Mouse (Mus musculus): ENCODE results near the gene Slain2. TPM values are rescaled to one million over a fixed set of nuclear protein-coding genes. Genes with fewer than 3 reads are reported as not detected.
"Not testable (repeated sequence)": the region's sequence is repeated elsewhere in the genome, so short reads cannot be mapped to it uniquely, and the experiment has no call there.

Slain2 gene
- polyA plus RNA-seq, 1 experiment from 2014 or later = 25.6 TPM

DNA sequence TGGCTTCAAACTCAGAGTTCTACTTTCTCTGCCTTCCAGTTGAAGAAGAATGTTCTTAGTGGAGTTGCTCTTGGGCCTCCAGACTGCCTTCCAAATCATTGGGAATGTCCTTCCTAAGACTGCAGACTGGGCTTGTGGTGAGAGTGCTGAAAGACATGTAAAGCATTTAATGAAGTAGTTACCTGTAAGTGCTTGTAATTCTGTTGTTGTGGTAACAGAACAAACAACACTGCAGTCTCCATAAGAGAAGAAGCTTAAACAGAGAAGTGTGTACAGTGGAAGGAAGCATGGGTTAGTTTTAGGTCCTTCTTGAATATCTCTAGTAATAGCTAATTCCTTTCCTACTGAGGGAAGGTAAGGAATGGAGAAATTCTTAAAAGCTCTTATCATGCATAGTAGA is 13.0 kb downstream of the Slain2 start:
- H3K36me3 ChIP-seq (replicated peaks) = 0 out of 2 replicates have a peak, but pooled peaks cover 2% of the 10 kb centered on the region
- ATAC-seq (ENCODE audit: low FRiP score) = no peak
- no peak overlapping the region for H3K27ac ChIP-seq
- no peaks in the 10 kb centered on the region for H3K4me1 ChIP-seq
- H3K4me2 ChIP-seq = no peak overlapping the region
- H3K27me3 ChIP-seq = no peaks in the 10 kb centered on the region
- H3K9me3 ChIP-seq = no peaks in the 10 kb centered on the region
- H3K4me3 ChIP-seq (replicated peaks) = no peak overlapping the region
- H3K9ac ChIP-seq = no peak overlapping the region

GRCm38 (mm10) chr5:72933026-72933675 is 19.0 kb downstream of the Slain2 start:
- Histone ChIP-seq H3K9ac (no peak overlapping the region), H3K9me3 (no peaks in the 10 kb centered on the region), H3K4me3 (replicated peaks) (no peak overlapping the region), H3K27me3 (no peaks in the 10 kb centered on the region), H3K27ac (no peak overlapping the region), H3K4me1 (no peaks in the 10 kb centered on the region), H3K36me3 (replicated peaks) (peaks cover 10% of the 10 kb centered on the region; the same call in 1 of the 2 replicates), H3K4me2 (no peak overlapping the region)
- 95% methylated on average over 17 of the region's 17 CpGs for WGBS
- ATAC-seq (ENCODE audit: low FRiP score) = no peak

DNA sequence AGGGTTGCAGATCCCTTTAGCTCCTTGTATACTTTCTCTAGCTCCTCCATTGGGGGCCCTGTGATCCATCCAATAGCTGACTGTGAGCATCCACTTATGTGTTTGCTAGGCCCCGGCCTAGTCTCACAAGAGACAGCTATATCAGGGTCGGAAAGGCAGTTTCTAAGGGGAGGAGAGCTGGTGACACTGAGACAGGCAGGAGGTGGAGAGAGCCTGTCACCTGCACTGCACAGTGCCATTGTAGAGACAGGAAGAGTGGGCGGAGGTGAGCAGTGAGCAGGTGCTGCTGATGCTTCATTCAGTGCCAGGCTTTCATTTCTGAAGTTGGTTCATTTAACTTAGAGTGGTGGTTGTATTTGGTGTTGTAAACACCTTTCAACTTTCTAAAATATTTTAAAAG is 24.3 kb downstream of the Slain2 start:
- not testable (repeated sequence) for H3K9ac ChIP-seq; H3K27ac ChIP-seq; H3K4me3 ChIP-seq (replicated peaks); H3K4me2 ChIP-seq; H3K4me1 ChIP-seq; H3K27me3 ChIP-seq; ATAC-seq (ENCODE audit: low FRiP score); H3K9me3 ChIP-seq
- 92% methylated on average over 3 of the region's 3 CpGs for WGBS
- peaks cover 11% of the 10 kb centered on the region for H3K36me3 ChIP-seq (replicated peaks)

DNA sequence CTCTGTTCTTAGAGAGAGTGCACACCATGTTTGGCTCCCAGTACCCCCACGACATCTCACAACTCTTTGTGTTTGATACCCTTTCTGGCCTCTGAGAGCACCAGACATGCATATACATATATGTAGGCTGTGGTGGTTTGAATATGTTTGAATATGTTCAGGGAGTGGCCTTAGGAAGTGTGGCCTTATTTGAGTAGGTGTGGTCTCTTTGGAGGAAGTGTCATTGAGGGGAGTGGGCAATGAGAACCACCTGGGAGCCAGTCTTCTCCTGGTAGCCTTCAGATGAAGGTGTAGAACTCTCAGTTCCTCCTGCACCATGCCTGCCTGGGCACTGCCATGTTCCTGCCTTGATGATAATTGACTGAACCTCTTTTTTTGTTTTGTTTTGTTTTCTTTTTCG is 25.2 kb downstream of the Slain2 start:
- Histone ChIP-seq H3K4me2 (no peak overlapping the region), H3K27me3 (no peaks in the 10 kb centered on the region), H3K4me3 (replicated peaks) (no peak overlapping the region), H3K4me1 (no peaks in the 10 kb centered on the region), H3K9ac (no peak overlapping the region), H3K36me3 (replicated peaks) (peaks cover 12% of the 10 kb centered on the region; the same call in 1 of the 2 replicates), H3K9me3 (no peaks in the 10 kb centered on the region), H3K27ac (no peak overlapping the region)
- ATAC-seq (ENCODE audit: low FRiP score) = no peak
- 84% methylated on average over 2 of the region's 2 CpGs for WGBS

GRCm38 (mm10) chr5:72940906-72941432 is 26.9 kb downstream of the Slain2 start:
- WGBS = 97% methylated on average over 5 of the region's 5 CpGs
- H3K27me3 ChIP-seq = no peaks in the 10 kb centered on the region
- H3K9ac ChIP-seq = no peak overlapping the region
- peaks cover 14% of the 10 kb centered on the region; the same call in 1 of the 2 replicates for H3K36me3 ChIP-seq (replicated peaks)
- no peaks in the 10 kb centered on the region for H3K4me1 ChIP-seq
- no peaks in the 10 kb centered on the region for H3K9me3 ChIP-seq
- no peak for ATAC-seq (ENCODE audit: low FRiP score)
- no peak overlapping the region for H3K27ac ChIP-seq
- no peak overlapping the region for H3K4me2 ChIP-seq
- H3K4me3 ChIP-seq (replicated peaks) = no peak overlapping the region

- 87% methylated on average over 1 of the region's 1 CpGs for WGBS
- H3K4me3 ChIP-seq (replicated peaks) = no peak overlapping the region
- no peaks in the 10 kb centered on the region for H3K9me3 ChIP-seq
- H3K9ac ChIP-seq = no peak overlapping the region
- H3K36me3 ChIP-seq (replicated peaks) = peaks cover 16% of the 10 kb centered on the region
- no peaks in the 10 kb centered on the region for H3K27me3 ChIP-seq
- H3K4me1 ChIP-seq = no peaks in the 10 kb centered on the region
- H3K27ac ChIP-seq = no peak overlapping the region
- no peak overlapping the region for H3K4me2 ChIP-seq
- ATAC-seq (ENCODE audit: low FRiP score) = no peak
These were observed 34.0 kb downstream of the Slain2 start for GRCm38 (mm10) chr5:72948136-72948535.

DNA sequence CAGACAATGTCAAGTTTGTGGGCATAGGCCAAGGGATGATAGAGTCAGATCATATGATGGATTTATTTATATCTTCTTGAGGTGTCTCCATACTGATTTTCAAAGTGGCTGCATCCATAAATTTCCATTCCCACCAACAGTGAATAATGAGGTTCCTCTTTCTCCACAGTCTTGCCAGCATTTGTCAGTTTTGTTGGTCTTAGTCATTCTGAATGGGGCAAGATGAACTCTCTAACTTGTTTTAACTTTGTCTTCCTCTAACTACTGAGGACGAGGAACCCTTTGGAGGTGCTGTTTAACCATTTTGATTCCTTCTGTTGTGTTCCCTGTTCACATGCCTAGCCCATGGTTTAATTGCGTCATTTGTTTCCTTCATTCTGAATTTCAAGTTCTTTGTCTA is 36.1 kb downstream of the Slain2 start:
- H3K9me3 ChIP-seq = no peaks in the 10 kb centered on the region
- WGBS = 89% methylated on average over 2 of the region's 2 CpGs
- no peak for ATAC-seq (ENCODE audit: low FRiP score)

GRCm38 (mm10) chr5:72953996-72954604 is 40.0 kb downstream of the Slain2 start:
- WGBS = 91% methylated on average over 3 of the region's 3 CpGs
- H3K36me3 ChIP-seq (replicated peaks) = peaks cover 11% of the 10 kb centered on the region
- H3K4me3 ChIP-seq (replicated peaks) = no peak overlapping the region
- H3K27me3 ChIP-seq = no peaks in the 10 kb centered on the region
- no peaks in the 10 kb centered on the region for H3K4me1 ChIP-seq
- H3K4me2 ChIP-seq = no peak overlapping the region
- no peak overlapping the region for H3K27ac ChIP-seq
- ATAC-seq (ENCODE audit: low FRiP score) = no peak
- H3K9me3 ChIP-seq = no peaks in the 10 kb centered on the region
- no peak overlapping the region for H3K9ac ChIP-seq

More for the DNA sequence above, 36.1 kb downstream of the Slain2 start:
- Histone ChIP-seq H3K27ac (no peak overlapping the region), H3K4me1 (no peaks in the 10 kb centered on the region), H3K27me3 (no peaks in the 10 kb centered on the region), H3K36me3 (replicated peaks) (peaks cover 10% of the 10 kb centered on the region), H3K4me3 (replicated peaks) (no peak overlapping the region), H3K4me2 (no peak overlapping the region), H3K9ac (no peak overlapping the region)

DNA sequence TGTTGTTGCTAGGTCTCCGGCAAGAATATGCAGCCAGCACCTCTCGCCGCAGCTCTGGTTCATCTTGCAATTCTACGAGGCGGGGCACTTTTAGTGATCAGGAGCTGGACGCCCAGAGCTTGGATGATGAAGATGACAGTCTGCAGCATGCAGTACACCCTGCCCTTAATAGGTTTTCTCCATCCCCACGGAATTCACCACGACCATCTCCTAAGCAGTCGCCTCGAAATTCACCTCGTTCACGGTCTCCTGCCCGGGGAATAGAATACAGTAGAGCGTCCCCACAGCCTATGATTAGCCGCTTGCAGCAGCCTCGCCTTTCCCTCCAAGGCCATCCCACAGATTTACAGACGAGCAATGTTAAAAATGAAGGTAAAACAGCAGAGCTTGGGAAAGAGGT is 43.2 kb downstream of the Slain2 start:
- H3K36me3 ChIP-seq (replicated peaks) = peaks cover 16% of the 10 kb centered on the region
- H3K27me3 ChIP-seq = no peaks in the 10 kb centered on the region
- no peaks in the 10 kb centered on the region for H3K4me1 ChIP-seq
- no peak overlapping the region for H3K4me2 ChIP-seq
- H3K27ac ChIP-seq = no peak overlapping the region
- no peak for ATAC-seq (ENCODE audit: low FRiP score)
- H3K4me3 ChIP-seq (replicated peaks) = no peak overlapping the region
- no peak overlapping the region for H3K9ac ChIP-seq
- 93% methylated on average over 17 of the region's 17 CpGs for WGBS
- no peaks in the 10 kb centered on the region for H3K9me3 ChIP-seq

GRCm38 (mm10) chr5:72960096-72960495 is 46.0 kb downstream of the Slain2 start:
- no peak overlapping the region for H3K4me2 ChIP-seq
- no peaks in the 10 kb centered on the region for H3K27me3 ChIP-seq
- H3K4me1 ChIP-seq = no peaks in the 10 kb centered on the region
- H3K9me3 ChIP-seq = no peaks in the 10 kb centered on the region
- no peak overlapping the region for H3K27ac ChIP-seq
- H3K9ac ChIP-seq = no peak overlapping the region
- 85% methylated on average over 6 of the region's 6 CpGs for WGBS
- no peak for ATAC-seq (ENCODE audit: low FRiP score)
- H3K36me3 ChIP-seq (replicated peaks) = peaks cover 20% of the 10 kb centered on the region
- H3K4me3 ChIP-seq (replicated peaks) = no peak overlapping the region

DNA sequence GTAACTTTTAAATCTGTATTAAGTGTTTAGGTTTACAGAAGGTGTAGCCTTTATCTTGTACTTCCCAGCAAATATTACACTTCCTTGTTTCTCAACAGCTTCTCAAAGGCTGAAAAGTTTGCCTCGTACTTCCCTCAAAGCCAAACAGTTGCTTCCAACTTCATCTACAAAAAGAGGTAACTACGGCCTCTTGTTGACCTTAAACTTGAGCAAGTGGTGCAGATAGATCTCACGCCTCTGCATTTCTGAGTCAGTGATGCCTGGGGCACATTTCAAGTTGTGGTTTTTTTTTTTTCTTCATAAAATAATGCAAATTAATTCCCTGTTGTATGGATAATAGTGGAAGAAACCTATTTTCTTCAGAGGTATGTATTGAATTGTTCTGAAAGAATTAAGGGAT is 51.6 kb downstream of the Slain2 start:
- Histone ChIP-seq H3K36me3 (replicated peaks) (peaks cover 33% of the 10 kb centered on the region), H3K9ac (no peak overlapping the region), H3K27ac (no peak overlapping the region), H3K4me2 (no peak overlapping the region), H3K9me3 (no peaks in the 10 kb centered on the region), H3K4me1 (no peaks in the 10 kb centered on the region), H3K4me3 (replicated peaks) (no peak overlapping the region), H3K27me3 (no peaks in the 10 kb centered on the region)
- WGBS = 96% methylated on average over 3 of the region's 3 CpGs
- ATAC-seq (ENCODE audit: low FRiP score) = no peak

DNA sequence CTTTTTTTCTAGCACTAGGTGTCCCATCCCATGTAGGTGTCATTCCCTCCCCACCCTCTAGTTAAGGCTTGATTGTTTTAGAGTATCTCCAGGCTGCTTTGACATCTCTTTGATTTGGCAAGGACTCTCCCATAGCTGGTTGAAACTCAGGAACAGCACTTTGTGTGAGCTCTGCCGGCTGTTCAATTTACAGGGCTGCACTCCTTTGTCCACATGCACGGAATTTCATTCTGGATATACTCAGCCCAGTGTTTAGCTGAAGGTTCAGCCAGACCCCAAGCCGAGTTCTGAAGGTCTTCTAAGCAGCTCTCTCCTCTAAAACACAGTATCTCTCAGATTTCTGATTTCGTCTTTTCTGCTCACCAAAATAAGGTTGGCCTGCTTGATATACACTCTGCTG is 58.3 kb downstream of the Slain2 start:
- H3K4me3 ChIP-seq (replicated peaks) = no peak overlapping the region
- 0 out of 2 replicates have a peak overlapping the region, but pooled peaks have one; percentile 22 for H3K27ac ChIP-seq
- no peak for ATAC-seq (ENCODE audit: low FRiP score)
- H3K27me3 ChIP-seq = no peaks in the 10 kb centered on the region
- no peak overlapping the region for H3K9ac ChIP-seq
- WGBS = 57% methylated on average over 4 of the region's 4 CpGs
- peaks cover 5% of the 10 kb centered on the region; the same call in 1 of the 2 replicates for H3K4me1 ChIP-seq
- H3K36me3 ChIP-seq (replicated peaks) = peaks cover 50% of the 10 kb centered on the region
- H3K9me3 ChIP-seq = no peaks in the 10 kb centered on the region
- no peak overlapping the region for H3K4me2 ChIP-seq

DNA sequence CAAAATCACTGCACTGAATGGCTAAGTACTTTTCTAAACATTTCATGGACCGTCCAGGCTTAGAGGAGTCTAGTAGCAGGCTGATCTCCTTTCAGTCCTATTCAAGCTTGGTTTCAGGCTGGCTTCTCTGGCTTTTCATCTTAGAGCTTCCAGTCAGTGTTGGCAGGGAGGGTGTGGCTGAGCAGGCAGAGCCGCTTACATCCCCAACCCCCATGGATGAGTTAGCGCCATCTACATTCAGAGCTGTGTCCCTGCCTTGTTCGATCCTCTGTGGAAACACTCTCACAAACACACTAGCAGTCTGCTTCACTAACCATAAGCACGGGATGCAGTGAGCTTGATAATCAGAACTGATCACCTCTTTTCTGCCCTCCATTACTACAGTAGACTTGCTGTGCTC is 58.8 kb downstream of the Slain2 start:
- H3K27ac ChIP-seq = no peak overlapping the region
- no peak; the same call in 1 of the 2 replicates for ATAC-seq (ENCODE audit: low FRiP score)

More for the DNA sequence above, 58.8 kb downstream of the Slain2 start:
- Histone ChIP-seq H3K4me3 (replicated peaks) (no peak overlapping the region), H3K36me3 (replicated peaks) (peaks cover 50% of the 10 kb centered on the region), H3K4me1 (peaks cover 5% of the 10 kb centered on the region; the same call in 1 of the 2 replicates), H3K4me2 (no peak overlapping the region), H3K9me3 (no peaks in the 10 kb centered on the region), H3K27me3 (no peaks in the 10 kb centered on the region), H3K9ac (no peak overlapping the region)
- WGBS = 44% methylated on average over 5 of the region's 5 CpGs
